Mouse (Mus musculus) T-helper 17 cell (primary cell): ENCODE measurements around the gene Gm42957.

Source experiments
- in situ Hi-C, 2 experiments: fragments of 300-600 bp; cut with MboI, MseI; formaldehyde crosslinking; loops; 1 replicate in 1 of 2; 2 replicates in 1 of 2; pipeline ENCODE4 v1.15.1; 2025; ENCODE audit warnings: high pct_unique_total_duplicates in 2 of 2

Gm42957 gene

DNA sequence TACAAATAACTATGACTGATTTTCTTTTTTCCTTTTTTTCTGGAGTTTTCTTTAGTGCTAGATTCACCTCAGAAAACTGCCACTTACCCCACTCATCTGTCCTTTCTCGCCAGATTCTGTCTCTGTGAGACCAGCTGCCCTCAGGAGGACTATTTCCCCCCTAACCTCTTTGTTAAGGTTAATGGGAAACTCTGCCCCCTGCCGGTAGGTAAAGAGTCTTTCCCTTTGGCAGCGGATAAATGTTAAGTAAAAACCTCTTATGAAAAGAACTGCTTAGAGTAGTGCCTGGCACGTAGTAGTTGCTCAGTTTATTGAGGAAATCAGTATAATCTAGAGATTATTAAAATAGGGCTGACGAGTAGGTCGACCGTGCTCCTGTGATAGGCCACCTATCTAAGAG is 65.1 kb downstream of the Gm42957 start:
- in situ Hi-C loops, result loop anchor here in 1 of 2 experiments (5.0 kb wide), 1 partner anchor 38 kb away; no protein-coding TSS in a partner anchor

DNA sequence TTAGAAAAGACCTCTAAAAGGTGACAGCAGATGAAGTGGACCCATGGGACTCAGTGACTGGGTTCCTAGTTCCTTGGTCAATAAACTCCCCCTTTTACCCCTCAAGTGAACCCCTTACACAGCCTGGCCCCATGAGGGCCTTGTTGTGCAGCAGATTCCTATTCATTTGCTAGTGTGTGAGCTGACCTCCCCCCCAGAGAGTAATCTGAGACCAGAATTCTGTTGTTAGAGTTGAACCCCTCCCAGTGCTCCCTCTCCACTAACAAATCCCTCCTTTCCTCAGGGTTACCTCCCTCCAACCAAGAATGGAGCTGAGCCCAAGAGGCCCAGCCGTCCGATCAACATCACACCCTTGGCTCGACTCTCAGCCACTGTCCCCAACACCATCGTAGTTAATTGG is 65.7 kb downstream of the Gm42957 start:
- in situ Hi-C loops, result loop anchor here in 1 of 2 experiments (5.0 kb wide), 1 partner anchor 39 kb away; no protein-coding TSS in a partner anchor
